Mouse (Mus musculus) lung, postnatal 14 days (tissue): Measurements from ENCODE around the gene Ano10.
A peak's percentile ranks its signal among the peaks of the same experiment; 100 is the strongest.

Experiments used
- DNase-seq: peaks from one replicate; pipeline ENCODE4 v3.0.0; 2021

The Ano10 gene

GRCm38 (mm10) chr9:122288416-122288815 is 5.8 kb downstream of the Ano10 start:
- no peak for DNase-seq

DNA sequence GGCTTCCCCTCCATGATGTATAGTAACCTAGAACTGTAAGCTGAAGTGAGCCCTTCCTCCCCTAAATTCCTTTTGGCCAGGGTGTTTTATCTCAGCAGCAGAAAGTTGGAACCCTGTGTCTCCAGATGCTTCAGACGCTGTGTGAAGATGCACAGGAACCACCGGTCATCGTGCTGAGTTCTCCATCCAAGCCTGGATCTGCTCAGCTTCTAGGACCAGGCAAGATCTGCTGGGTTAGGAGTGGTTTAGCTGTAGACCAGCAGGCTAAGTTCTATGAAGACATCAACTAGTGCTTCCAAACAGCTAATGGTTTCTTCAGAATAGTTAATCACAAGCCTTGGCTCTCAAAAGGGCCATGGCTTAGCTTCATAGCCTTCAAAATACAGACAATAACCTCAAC is 6.7 kb downstream of the Ano10 start:
- no peak for DNase-seq

DNA sequence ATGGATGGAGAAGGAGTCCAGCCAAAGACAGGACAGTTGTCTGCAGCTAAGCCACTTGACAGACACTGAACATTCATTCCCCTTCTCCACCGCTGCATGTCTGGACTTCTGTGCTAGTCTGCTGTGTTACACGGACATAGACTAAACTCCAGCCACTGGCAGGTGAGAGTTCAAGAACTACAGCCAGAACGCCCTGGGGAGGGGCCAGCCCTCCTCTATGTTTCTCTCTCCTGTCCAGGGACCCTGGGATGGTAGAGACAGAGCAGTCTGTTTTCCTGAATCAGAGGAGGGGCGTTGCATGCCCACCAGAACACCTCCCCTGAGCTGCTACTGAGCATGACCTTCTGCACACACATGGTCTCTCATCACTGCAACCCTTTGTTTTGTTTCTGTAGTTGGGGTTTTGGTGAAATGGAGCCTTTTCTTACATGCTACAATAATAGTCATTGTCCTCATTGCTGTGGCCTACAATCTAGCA is 8.4 kb downstream of the Ano10 start:
- no peak for DNase-seq

DNA sequence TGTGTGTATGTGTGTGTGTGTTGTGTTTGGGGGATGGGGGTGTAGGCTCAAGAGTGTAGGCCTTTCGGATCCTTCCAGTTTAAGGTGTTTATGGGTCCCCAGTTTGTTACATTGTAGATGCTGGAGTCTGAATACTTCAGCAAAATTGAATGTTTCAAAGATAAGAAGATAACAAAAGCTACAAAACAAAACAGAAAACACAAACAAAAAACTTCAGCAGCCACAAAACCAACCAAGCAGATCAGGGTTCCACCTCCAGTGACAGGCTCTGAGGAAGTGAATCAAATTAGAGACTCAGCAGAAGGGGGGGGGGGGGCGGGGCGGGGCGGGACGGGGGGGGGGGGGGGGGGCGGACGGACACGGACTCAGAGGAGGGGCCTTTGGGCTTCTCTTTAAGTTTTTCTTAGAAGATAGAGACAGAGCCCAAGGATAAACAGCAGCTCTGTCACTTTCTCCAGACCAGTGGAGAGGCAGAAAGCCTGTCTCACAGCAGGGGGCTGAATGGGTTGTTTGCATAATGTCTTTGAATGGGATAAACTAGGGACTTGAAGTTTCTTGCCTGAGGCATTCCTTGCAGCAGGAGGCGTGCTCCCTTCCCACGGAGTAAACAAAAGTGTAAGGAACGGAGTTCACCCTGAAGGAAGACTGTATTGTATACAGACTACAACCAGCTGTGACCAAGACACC is 8.9 kb downstream of the Ano10 start:
- DNase-seq = peak; percentile 17

GRCm38 (mm10) chr9:122284696-122285095 is 9.5 kb downstream of the Ano10 start:
- no peak for DNase-seq

- no peak for DNase-seq
Observed at GRCm38 (mm10) chr9:122281004-122281403, 13.2 kb downstream of the Ano10 start.

- no peak for DNase-seq
Observed at GRCm38 (mm10) chr9:122276665-122277064, 17.6 kb downstream of the Ano10 start.

DNA sequence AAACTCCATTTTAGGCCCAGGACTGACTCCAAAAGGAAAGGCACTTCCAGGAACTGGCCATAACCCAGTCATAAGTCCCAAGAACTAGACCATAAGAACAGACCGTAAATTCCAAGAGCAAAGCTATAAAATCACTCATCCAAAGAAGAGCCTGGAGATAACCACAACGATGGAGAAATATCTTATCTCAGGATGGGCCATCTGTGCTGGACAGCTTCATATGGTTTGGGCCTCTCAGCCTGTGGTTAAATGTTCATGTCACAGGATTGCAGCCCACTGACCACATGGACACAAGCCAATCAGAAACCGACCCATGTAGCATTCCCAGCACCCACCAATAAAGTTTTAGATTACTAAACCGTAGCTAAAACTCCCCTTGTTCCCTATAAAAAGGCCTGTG is 18.1 kb downstream of the Ano10 start:
- no peak for DNase-seq

GRCm38 (mm10) chr9:122274346-122274745 is 19.9 kb downstream of the Ano10 start:
- no peak for DNase-seq

- DNase-seq = no peak
Observed at GRCm38 (mm10) chr9:122273879-122274278, 20.3 kb downstream of the Ano10 start.

DNA sequence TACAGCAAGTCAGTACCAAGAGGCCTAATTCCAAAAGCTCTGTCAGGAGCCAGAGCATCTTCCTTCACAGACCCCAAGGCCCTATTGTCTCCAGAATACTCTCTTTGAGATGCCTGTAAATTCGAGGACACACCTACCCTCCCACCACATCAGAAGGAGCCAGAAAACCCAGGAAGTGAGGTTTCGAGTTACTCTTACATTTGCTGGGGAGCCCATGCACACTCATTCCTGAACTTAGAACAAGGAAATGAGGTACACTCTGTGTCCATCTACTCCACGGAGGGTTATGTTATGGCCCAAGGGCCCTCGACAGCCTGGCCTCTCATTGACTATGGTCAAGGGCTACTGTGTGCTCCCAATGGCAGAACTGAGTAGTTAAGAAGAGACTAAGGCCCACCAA is 22.4 kb downstream of the Ano10 start:
- DNase-seq = no peak

DNA sequence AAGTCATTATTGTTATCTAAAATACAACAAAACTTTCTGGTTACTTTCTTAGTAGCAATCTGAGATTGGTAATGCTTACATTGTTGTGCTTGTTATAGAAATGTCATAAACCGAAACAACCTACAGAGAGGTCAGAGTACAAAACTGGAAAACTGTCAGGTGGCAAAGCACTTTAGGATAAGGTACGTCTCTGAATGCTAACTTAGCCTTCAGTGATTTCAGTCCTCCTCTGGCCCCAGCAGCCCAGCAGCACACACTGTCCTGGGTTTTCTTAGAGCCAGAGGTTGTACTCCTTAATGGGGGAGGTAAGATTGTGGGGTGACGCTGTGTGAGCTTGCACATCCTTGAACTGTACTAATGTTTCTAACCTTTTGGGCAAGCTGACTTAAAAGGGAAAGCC is 22.9 kb downstream of the Ano10 start:
- no peak for DNase-seq

DNA sequence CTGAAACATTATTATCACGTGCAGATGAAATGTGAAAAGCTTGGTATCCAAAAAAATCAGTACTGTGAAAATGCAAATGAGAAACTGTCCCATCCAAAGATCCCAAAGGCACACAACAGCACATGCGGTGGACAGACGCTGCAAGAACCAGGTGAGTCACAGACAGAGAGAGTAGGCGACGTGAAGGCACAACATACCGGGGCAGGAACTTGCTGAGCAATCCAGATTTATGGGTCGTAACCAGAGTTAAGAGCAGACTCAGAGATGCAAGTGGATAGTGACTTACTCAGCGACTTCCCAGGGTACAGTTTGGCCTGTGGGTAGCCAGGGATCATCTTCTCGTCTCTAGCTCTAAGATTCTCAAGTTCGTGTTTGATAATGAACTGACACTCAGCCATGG is 23.3 kb downstream of the Ano10 start:
- DNase-seq = no peak

- DNase-seq = no peak
Observed at GRCm38 (mm10) chr9:122269256-122270041, 24.8 kb downstream of the Ano10 start.

DNA sequence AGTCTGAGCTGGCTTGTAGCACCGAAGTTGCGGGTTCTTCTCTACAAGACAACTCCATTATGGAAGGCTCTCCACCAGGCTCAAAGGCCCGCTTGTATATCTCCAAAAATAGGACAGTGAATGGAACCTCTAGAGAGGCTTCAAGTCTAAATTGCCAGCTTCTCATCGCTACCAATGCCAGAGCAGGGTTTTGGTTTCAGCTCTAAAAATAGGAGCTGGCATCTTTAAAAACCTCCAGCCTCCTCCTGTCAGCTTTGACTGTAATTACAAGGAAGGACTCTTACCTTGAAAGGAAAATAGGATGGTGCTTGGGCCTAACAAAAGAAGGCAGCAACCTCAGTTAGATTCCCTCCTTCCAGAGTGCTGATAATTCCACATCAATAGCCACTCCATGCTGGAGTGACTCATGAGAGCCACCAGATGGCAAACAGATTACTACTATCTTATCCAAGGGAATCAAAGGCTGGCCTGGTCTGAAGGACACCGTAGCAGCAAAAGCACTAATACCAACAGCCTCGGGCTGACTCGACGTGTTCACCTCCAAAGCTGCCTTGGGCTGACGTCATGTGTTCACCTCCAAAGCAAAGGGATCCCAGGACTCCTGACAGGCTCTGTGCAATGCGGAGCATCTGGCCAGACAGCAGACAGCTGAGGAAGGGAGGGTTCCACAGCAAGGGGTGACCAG is 28.6 kb downstream of the Ano10 start:
- no peak for DNase-seq

GRCm38 (mm10) chr9:122263140-122263539 is 31.1 kb downstream of the Ano10 start:
- peak; percentile 10 for DNase-seq

GRCm38 (mm10) chr9:122254386-122254785 is 39.8 kb downstream of the Ano10 start:
- no peak for DNase-seq

DNA sequence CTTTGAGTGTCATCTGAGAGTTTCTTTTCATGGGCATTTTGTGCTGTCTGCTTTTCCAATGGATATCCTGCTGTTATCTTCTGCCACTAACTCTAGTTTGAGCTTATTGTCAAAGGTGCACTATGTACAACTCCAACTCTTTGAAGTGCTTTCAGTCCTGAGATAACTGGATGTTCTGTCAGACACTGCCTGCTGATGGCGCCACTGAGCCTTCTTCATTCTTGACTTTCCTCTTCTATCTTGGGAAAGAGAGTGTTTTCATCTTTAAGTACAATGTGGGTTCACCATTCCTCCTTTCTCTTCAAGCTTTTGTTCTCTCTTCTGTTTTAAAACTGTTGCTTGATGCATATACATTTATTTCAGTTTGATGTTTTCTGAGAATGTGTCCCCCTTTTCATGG is 42.1 kb downstream of the Ano10 start:
- DNase-seq = peak; percentile 8

GRCm38 (mm10) chr9:122248168-122248567 is 46.1 kb downstream of the Ano10 start:
- peak; percentile 55 for DNase-seq

GRCm38 (mm10) chr9:122247430-122248027 is 46.7 kb downstream of the Ano10 start:
- peak; percentile 88 for DNase-seq

DNA sequence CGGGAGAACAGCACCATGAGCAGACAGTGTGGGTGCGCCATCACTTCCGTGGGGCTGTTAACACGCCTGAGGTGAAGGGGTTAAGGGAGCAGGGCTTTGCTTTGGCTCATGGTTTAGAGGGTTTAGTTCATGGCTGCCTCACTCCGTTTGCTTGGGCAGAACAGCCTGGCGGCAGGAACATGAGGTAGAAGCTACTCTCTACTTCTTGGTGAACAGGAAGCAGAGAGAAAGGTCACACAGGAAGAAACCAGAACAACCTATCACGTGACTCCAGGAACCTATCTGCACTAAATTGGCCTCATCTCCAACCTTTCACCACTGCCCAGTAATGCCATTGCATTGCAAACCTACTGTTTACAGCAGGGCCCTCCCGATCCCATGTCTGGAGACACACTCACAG is 48.3 kb downstream of the Ano10 start:
- DNase-seq = no peak

- DNase-seq = no peak
Observed at GRCm38 (mm10) chr9:122245471-122245870, 48.8 kb downstream of the Ano10 start.

- no peak for DNase-seq
Observed at GRCm38 (mm10) chr9:122244800-122245165, 49.4 kb downstream of the Ano10 start.
